Mouse (Mus musculus) thymus, postnatal 36 days (tissue): ENCODE measurements around the gene U2af2.
A peak's percentile ranks its signal among the peaks of the same experiment; 100 is the strongest.

Experiments
- DNase-seq, 2 experiments: peaks; one replicate each; pipeline ENCODE4 v3.0.0; 2022; ENCODE audit warnings: mixed read lengths in 2 of 2

Gene U2af2

DNA sequence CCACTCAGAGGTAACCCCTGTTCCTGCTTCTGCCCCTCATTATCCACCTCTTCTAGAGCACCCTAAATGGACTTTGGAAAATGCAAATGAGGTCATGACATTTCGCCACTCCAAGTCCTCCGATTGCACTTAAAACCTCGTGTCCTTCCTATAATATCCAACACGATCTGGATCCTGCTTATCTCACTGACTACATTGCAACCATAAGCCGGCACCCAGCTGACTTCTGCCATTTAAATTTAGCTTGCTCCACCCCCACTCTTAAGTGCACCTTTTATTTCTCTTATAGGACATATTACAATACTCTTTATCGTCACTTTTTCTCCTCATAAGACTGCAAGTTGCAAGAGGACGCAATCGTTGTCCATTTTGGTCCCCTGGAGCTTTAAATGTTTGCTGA is 24.5 kb upstream of the U2af2 start:
- no peak for DNase-seq

DNA sequence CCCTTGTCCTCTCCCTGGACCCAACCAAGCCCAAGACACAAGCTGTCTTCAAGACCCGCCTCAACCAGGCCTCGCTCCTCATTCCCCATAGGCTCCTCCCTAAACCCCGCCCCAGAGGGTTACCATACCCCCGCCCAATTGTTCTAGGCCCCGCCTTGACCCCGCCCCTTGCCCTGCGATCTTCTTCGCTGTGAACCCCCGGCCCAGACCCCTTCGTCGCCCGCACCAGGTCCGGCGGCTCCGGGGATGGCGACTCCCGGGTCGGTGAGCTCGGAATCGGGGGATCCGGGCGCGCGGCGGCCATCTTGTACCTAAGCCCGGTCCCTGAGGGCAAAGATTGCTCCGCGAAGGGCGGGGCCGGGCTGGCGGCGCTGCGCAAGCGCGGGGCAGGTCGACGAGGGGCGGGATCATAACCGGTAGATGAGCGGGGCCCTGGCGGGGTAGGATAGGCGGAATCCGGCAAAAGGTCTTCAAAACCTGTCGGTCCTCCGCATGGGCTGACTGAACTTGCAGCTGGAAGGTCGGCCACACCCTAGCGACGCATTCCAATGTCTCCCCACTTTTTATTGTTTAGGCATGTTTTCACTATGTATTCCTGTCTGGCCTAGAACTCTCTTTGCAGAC is 23.7 kb upstream of the U2af2 start, which contains the start of gene Zfp784:
Gene Zfp784 (minus strand): TSS at position 338 of the 624 bp plus-strand sequence.
- DNase-seq: peak; percentile 94 to 95

DNA sequence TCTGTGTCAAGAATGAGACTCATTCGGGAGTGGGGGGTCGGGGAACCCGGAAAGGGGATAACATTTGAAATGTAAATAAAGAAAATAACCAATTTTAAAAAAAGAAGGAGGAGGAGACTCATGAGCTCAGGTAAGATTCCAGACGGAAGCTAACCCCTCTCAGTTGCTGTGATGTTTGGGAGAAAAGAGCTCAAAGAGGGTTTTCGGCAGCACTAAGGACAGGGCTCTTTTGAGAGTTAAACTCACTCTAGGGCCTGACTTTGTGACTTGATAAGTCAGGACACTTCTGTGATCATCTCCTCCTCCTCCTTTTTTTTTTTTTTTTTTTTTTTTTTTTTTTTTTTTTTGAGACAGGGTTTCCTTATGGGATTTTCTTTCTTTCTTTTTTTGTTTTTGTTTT is 23.0 kb upstream of the U2af2 start:
- no peak for DNase-seq

DNA sequence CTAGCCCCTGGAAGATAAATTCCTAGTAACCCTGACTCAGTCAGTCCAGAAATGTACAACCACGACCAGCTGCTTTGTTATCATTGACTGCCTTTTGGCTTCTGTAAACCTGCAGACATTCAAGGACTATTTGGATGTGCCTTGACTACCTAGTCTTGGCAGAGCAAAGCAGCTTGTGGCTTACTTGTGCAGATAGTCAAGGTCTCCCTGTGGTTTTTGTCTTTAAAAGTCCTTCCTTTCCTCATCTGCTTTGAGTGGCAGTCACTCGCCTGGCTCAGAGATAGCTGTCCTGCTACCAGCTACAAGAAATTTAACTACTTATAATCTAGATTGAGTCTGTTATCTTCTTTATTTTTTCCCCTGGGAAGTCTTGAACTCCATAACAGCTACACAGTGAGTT is 17.0 kb upstream of the U2af2 start:
- no peak for DNase-seq

DNA sequence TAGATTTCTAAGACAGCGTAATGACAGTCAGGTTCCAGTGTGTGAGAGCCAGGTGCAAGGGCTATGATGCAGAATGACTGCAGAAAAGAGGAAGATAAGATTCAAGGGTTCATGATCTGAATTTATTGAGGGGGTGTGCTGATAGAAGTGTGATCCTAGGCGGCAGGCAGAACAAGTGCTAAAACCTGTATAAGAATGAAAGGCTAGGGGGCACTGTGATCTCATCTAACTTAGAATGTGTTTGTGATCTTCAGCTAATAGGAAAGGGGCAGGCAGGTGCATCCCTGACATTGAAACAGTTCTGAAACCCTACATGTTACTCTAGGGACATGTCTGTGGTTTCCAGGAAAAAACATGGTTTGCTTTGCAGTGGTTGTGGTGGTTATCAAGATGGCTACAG is 15.8 kb upstream of the U2af2 start:
- DNase-seq: no peak

DNA sequence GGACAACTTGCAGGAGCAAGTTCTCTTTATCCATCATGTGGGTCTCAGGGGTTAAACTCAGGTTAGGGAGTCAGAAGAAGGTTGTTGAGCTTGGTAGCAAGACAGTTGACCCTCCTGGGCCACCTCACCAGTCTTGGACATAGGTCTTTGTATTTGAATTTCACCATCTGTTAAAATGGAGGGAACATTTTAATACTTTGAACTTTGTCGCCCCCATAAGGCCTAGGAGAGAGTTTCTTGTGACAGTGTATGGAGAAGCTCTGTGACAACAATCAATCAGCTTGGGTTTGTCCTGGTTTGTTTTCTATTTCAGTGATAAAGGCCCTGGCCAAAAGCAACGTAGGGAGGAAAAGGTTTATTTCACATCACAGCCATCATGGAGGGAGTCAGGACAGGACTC is 14.6 kb upstream of the U2af2 start:
- no peak for DNase-seq

DNA sequence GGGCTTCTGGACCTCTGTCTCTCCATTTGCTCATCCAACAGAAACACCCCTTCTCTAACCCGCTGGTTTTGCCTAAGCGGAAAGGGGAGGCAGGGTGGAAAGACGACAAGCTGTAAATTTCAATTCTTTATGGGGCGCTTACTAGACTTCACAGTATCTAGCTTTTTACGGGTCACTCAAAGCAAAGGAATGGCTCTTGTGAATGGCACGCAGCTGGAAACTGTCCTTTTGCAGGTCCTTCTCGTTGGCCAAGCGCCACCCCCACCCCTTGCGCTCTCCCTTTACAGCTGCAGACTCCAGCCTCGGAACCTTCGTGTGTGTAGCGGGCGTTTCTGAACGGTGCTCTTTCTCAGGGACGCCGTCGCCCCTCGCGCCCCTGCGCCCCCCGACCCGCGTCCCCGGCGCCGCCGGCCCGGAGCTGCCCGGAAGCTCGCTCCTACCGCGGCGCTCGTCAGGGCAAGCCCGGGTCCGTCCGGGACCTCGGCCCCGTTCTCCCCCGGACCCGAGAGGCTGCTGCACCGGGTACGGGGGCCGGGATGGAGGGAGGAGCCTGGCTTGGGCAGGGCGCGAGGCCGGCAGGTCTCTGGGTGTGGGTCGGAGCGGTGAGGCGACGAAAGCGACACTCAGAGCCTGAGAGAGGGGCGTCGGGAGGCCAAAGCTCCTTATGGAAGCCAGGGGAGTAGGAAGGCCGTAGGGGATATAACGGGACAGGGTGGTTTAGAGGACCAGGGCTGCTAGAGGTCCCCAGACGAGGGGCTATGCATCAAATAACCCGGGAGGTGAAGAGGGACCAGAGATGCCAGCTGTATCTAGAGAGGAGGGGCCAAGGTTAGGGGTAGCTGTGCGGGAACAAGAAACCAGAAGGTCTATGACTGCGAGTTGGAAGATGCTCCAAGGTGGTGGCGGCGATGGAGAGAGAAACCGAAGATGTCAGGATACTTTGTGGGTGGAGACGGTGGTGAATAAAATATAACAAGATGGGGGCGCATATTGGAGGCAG is 10.4 kb upstream of the U2af2 start, which contains the start of gene Zfp580:
Gene Zfp580 (plus strand): TSS at position 346 of the 1,000 bp plus-strand sequence.
- peak; percentile 61 to 62 for DNase-seq

DNA sequence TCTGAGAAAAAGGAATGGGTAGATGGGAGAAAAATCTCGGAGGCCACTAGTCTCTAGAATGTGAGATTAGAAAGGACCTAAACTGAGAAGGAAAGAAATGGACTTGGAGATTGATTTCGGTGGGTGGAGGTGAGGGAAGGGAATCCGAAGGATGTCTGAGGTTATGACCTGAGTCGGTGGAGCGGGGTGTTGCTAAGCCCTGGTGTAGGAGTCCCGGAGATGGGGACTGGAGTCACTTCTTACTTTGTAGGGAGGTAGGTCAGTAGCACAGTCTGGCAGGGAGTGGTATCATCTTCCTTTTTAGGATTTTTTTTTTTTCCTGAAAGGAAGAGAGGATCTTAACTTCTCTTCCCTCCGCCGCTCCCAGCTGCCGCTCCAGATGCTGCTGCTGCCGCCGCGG is 9.5 kb upstream of the U2af2 start:
- no peak for DNase-seq

DNA sequence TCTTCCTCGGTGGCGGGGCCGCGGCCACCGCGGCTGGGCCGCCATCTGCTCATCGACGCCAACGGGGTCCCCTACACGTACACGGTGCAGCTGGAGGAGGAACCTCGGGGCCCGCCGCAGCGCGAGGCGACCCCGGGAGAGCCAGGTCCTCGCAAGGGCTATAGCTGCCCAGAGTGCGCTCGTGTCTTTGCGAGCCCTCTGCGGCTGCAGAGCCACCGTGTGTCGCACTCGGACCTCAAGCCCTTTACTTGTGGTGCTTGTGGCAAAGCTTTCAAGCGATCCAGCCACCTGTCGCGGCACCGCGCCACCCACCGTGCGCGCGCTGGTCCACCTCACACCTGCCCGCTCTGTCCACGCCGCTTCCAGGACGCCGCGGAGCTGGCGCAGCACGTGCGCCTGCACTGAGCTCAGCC is 9.0 kb upstream of the U2af2 start:
- no peak for DNase-seq

DNA sequence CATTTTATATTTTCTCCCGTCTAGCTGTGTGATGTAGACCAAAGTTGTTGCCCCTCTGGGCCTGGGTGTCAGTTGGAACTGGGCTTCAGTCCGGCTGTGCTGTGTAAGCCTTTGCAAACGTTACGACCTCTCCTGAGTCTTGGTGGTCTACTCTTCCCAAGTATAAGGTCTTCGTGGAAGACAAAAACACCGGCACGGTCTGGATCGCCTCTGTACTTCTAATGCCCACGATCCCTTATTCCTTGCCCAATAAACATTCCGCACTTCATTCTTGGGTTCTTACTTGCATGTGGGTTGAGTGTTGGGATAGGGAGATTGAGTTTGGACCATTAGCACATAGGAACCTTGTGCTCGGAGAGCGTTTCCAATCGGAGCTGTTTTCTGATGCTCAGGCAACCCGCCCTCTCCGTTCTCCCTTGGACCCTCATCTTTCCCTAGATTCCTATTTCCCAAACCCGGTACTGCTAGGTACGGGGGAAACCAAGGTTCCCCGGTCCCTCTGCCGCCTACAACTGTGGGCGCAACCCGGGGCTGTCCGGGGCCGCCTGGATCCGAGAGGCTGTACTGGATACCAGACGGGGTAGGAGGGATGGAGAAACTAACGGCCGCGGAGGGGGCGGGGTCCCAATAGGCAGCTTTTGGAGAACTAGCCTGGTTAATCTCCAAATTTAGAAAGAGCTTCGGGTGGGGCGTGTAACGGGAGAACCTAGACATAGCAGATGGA is 8.3 kb upstream of the U2af2 start:
- DNase-seq: no peak

DNA sequence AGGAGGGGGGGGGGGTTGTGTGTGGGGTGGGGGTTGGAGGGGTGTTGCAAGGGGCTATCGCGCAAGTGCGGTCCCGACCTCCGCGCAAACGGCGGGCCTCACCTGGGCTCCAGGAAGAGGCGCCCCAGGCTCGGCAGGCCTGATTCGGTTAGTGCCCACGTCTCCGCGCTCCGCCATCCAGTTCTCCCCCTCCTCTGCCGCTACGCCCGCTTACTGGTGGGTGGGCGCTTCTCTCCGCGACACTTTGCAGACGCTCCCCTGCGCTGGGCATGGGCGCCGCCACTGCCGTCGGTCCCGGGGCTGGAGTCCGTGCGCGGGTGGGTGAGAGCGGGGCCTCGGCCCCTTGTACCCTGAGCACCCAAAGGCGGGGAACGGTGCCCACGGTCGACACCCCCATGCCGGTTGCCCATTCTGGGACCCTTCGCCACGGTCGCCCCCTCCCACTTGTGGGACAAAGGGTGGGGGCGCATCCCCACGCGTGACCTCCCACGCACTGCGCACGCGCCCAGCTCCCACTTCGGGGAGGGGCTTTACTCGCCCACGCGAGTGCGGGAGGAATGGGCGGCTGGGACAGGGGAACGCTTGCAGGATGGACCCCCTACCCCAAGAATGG is 5.2 kb upstream of the U2af2 start:
- no peak for DNase-seq

DNA sequence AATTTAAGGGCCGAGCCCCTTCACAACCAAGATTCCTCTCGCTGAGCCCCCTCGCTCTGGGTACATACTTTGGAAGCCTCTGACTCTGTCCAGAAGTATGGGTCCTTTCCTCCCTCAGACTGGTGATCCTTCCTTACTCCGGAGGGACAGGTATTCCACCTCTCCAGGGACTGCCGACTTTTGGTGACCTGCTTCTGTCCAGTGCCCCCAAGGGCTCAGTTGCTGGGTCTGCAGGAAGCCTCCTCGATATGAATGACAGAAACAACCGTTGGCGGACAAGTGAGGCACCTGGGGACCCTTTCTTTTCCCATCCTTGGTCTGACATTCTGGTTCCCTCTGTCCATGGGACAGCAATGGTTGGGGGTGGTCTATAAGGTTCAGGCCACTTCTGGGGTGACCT is 4.6 kb upstream of the U2af2 start:
- no peak for DNase-seq

DNA sequence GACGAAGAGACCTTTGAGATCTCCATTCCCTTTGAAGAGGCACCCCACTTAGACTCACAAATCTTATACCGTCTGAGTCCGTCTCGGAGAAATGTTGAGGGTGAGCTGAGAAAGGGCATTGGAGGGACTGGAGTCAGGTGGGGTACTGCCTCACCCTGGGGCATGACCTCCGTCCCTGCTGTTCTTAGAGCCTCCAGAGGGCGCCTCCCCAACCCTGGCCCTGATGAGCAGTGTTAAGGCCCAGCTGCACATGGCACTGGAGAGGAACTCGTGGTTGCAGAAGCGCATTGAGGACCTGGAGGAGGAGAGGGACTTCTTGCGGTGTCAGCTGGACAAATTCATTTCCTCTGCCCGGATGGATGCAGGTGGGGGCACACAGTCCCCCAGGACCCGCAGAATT is 4.1 kb upstream of the U2af2 start:
- DNase-seq: peak in 1 of 2 experiments; percentile 45

DNA sequence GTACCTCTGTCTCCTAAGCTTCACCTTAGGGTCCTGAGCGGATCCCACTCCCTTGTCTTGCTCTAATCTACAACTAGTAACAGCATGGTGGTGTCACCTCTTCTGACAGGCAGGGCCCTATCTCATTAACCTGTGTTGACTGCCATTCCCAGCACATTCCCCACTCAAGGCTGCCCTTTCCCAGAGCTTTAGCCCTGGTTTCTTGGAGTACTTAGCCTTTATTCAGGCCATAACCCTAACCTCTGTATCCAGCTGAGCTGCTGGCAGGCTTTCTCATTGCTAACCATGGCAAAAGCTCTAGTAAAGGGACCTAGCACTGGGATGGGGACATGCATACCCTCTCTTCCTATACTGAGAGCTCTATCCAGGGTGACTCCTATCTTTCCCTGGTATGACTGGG is 3.3 kb upstream of the U2af2 start:
- no peak for DNase-seq

DNA sequence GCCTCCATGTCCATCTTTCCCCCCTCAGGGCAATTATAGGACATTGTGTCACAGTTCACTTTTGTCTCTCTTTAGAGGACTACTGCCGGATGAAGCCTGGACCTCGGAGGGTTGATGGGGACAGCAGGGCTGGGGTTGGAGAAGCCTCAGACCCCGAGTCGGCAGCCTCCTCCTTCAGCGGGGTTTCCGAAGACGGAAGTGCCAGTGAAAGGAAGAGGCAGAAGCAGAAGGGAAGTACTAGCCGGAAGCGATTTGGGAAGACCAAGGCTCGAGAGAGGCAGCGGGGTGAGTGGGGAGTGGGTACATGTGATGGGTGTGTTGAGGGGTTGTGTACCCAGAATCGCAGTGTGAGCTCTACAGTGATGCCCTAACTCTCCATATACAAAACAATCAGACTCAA is 2.5 kb upstream of the U2af2 start:
- DNase-seq: no peak

DNA sequence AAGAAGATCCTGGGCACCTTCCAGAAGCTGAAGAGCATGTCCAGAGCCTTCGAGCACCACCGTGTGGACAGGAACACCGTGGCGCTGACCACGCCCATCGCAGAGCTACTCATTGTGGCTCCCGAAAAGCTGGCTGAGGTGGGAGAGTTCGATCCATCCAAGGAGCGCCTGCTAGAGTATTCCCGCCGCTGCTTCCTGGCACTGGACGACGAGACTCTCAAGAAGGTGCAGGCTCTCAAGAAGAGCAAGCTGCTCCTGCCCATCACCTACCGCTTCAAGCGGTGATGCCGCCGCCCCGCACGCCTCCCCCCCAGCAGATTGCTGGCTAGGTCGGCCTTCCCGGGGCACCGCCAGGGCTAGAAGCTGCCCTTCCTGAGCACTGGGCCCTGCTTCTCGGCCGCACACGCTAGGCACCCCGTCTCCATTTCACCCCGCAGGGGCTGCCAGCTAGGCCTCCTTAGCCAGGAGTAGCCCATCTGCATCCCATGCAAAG is 1.7 kb upstream of the U2af2 start:
- peak; percentile 66 to 74 for DNase-seq

DNA sequence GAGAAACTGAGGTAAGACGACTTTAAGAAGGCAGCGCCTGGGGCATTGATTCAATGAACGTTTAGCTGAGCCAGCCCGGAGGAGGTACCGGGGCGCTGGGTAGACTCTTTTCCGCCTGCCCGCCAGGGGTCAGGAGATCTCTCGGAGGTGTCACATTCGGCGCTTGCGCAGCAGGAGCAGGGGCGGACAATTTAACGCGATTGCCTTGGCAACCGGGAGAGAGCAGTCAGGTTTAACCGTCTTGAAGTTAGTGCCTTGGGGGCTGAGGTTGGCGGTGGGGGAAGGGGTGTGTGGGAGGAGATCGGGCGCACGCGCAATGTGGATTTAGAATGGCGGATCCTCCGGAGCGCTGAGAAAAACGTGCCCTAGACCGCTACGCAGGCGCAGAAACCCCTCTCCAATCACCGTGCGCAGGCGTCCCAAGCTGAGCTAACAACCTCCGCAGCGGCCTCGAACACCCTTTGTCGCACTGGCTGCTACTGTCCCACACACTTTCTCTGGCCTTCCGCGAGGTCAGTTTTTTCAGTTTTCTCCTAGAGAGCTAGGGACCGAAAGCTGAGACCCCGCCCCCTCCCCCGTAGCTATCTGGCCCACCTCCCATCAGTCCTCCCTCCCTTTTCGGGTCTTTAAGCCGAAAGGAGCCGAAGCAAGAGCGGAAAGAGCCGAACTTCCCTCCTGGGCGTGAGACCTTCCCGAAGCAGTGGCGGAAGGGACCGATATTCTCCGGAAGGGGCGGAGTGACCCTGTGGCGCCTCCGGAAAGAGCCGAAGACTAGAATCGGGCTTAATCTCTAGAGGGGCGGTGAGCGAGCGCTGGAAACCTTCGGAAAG is 784 bp upstream of the U2af2 start:
- DNase-seq: peak; percentile 98 to 99

DNA sequence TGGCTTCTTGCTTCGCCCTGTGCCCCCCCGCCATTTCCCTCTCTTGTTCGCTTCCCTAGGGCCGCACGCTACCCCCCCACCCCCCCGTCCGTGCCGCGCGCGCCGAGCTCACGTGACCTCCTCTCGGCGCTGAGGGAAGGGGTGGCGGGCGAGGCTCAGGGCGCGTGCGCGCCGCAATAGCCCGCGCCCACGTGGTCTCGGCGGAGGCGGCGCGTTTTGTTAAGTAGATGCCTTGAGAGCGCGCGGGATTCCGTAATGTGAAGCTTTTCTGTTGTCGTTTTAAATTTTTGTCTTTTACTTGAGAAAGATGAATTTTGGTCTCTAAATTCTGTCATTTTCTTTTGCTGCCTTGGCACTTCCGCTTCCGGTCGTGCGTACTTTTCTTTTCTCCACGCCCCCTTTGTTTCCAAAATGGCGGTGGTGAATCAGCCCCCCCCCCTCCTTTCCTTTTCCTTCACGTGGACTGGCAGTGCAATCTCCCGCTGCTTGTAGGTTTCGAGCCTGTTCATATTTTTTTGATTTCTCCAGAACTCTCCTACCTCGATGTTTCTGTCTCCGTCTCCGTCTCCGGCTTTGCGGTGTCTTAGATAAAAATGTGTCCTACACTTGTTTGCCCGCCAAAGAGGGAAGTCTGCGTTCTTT is 538 bp downstream of the U2af2 start:
- no peak for DNase-seq

DNA sequence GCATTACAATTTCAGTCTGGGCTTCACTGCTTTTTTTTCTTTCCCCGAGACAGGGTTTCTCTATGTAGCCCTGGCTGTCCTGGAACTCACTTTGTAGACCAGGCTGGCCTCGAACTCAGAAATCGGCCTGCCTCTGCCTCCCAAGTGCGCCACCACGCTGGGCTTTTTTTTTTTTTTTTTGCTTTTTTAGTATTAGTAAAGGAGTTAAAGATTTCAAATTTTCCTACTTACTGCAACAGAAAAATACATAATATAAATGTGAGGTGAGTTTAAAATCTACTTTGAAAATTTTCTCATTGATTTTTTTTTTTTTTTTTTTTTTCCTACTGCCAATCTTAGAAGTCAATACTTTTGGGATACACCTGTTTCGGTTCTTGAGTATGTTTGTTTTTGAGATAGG is 2.9 kb downstream of the U2af2 start:
- DNase-seq: no peak

DNA sequence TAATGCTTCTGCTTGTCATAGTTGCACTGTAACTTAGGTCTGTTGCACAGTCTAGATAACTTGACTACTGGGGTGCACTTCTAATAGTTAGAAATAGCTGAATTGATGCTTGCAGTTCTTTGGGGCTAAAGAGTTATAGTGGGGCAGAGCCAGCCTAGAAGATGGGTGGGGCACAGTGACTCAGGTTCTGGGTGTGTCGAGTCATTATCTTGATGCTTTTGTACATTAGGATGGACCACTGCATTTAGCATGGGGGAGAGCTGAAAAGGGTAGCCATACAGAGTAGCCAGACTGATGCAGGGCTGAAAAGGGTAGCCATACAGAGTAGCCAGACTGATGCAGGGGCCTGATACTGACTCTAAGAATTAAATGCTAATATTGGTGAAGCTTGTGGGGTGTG is 11.6 kb downstream of the U2af2 start:
- no peak for DNase-seq

DNA sequence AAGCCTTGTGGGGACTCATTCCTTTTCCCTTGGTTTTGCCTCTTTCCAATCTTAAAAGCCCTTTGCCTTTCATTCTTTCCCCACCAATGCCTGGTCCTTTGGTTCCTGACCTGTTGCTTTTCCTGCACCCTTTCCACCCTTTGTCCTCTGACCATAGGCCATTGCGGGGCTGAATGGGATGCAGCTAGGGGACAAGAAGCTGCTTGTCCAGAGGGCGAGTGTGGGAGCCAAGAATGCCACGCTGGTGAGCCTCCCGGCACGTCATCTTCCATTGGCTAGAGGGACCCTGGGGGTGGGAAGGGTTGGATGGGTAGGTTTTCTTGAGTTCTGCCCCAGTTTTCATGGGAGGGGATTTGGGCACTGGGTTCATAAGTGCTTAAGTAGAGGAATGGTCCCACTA is 13.0 kb downstream of the U2af2 start:
- no peak for DNase-seq
